Mouse (Mus musculus) right cerebral cortex, postnatal 36 days (tissue): ENCODE results near the gene Phlpp2.

ENCODE experiments used
- DNase-seq, 2 experiments: peaks; one replicate each; pipeline ENCODE4 v3.0.0; 2022; ENCODE audit warnings: low spot score in 2 of 2, mixed read lengths in 1 of 2

Phlpp2 gene

DNA sequence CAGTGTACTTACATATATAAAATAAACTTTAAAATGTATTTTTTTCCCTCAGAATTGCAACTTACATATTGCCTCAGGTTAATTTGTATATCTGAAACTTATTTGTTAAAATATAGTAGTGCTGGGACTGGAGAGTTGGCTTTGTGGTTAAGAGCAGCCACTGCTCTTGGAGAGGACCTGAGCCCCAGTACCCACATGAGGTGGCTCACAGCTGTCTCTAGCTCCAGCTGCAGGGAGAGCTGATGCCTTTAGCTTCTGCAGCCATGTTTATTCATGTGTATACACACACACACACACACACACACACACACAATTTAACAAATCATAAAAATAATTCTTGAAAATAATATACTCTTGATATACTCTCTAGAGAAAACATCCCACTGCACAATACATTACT, 34.0 kb downstream of the Phlpp2 start:
- DNase-seq: no peak

DNA sequence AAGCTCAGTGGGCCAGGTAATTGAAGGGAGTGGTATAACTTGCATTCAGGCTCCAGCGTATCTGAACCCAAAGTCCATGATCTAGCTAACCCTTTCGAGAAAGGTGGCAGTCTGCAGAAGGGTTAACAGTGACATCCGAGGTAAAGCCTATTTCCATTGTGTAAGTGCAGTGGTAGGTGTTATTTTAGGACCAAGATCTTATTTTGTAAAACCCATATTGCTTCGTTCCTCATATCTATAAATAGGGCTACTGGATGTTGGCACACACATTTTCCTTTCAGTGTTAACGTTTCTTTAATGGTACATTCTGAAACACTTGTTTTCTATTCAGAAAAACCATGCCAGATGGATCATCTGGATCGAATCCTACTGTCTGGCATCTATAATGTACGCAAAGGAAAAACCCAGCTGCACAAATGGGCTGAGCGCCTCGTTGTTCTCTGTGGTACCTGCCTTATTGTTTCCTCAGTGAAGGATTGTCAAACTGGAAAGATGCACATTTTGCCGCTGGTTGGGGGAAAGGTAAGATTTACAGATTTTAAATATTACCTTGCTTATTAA, 35.6 kb downstream of the Phlpp2 start:
- peak in 1 of 2 experiments; percentile 22 for DNase-seq

DNA sequence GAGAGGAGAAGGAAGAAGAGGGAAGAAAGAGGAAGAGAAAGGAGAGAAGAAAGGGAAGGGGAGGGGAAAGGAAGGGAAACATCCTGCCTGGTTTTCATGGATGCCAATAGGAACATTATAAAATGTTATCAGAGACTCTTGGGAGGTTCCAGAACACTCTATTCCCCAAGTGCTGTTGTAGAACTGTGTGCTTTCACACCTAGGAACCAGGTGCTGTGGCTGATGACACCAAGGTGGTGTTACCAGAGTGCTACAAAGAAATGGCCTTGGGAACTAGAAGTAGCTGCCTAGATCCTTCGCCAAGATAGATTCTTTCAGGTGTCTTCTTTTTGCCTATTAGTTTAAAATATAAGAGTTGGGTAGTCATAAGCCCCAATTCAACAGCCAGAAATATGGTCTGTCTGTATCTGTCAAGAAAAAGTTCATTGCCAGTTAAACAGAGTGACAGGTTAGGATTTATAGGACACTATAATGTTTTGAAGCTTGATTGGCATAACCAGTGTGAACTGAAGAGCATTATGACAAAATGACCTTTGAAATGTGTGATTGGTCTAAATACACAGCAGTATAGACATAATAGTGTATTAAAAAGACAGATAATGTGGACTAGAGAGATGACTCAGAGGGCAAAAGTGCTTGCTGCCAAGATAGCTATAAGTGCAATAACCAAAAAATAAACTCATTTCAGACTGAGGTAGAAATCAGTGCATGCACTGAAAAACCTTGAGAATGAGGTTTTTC, 36.8 kb downstream of the Phlpp2 start:
- no peak for DNase-seq

DNA sequence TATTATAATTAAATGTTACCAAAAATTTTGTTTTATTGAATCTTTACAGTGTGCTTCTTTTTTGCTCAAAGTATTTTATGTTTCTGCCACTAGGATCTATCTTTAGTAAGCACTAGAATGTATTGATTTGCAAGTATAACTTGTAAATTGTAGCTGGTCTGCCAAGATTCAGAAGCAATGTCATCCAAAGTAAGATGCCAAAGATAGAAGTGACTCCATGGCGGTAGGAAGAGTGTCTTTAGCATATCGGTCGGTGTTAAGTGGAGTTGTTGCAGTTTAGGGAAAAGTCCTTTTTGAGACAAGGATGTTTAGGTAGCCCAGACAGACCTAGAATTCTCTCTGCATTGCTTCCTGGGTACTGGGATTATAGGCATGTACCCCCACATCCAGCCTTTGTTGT, 38.6 kb downstream of the Phlpp2 start:
- no peak for DNase-seq

GRCm38 (mm10) chr8:109907376-109907775, 39.0 kb downstream of the Phlpp2 start:
- no peak for DNase-seq

- peak in 1 of 2 experiments; percentile 28 for DNase-seq
Observed at GRCm38 (mm10) chr8:109917277-109917676, 48.9 kb downstream of the Phlpp2 start.

DNA sequence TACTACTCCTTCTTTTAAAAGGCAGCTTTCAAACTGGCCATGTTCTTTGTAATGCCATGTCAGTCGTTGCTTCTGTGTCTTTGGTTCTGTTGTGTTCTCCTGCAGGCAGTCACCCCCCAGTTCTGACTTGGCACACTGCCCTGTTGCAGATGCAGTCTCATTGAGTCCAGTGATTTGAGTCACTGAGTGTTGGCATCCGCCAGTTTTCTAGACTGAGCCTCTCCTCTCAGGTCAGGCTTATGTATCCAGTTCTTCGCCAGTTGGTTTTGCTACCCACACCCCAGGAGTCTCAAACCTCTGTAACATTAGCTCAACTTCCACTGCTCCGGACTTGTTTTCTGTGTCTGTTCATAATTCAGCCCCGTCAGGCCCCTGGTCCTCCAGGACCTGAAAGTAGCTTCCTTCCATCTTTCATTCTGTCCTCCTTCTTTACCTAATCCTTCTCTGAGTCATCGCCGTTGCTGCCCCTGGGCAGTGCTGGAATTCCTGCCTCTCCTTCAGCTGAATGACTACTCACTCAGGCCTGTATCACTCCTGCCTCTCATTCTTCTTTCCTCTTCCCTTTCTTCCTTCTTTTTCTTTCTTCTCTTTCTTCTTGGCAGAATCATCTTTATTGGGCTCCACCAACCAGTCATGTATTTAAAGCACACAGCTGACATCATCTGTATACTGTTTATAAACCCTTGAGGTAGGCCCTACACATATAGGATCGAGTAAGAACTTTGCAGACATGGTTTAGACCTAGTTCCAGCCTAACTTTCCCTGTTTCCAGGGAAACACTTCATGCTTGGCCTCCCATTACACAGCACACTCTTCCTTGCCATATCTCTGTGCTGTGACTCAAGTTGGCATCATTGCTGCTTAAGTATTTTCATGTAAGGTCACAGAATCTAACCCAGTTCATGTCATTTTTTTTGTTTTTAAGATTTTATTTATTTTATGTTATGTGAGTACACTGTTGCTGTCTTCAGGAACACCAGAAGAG, 52.4 kb downstream of the Phlpp2 start:
- no peak for DNase-seq

DNA sequence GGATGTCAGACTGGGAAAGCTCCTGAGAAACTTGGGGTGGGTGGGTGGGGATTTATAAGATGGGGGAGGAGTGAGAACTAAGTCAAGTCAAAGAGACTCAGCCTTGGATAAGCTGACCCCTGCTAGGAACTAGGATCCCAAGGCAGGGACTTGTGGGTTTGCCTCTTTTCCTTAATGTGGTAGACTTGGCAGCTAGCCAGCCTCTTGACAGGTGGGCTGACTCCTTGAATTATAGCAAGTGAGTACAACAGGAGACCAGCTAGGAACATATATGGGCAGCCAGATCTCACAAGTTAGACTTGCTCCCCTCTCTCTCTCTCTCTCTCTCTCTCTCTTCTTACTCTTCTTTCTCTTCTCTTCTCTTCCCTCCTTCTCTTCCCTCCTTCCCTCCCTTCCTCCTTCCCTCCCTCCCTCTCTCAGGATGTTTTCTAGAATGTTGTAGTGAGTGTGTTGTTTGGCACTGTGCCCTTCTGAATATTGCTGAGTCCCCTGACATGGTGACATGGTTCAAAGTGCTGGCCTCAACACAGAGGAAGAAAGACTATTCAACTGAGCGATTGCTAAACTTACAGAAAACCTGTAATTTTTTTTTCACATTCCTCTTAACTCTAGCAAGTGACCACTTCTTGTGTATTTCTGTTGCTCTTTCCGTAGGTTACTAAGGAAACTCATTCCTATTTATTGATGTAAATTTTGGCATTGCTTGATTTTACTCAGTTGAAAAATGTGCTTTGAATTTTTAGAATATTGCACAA, 73.4 kb downstream of the Phlpp2 start:
- no peak for DNase-seq

- DNase-seq: no peak
Observed at GRCm38 (mm10) chr8:109945153-109945632, 76.9 kb downstream of the Phlpp2 start.

DNA sequence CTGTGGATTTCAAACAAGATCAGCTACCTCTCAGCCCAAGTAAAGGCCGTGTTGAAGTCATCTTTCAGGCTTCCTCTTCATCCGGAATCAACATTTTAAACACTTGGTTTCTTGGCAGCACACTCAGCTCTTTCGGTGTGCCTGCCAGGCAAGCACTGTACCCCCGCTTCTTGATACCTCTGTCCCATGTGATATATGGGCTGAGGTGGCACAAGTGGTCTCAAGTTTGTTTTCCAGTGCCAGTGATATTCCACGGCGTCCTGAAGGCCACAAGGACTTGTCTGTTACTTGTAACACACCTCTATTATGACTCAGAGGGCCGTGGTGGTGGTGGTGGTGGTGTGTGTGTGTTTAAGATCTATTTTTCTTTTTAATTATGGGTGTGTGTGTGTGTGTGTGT, 77.4 kb downstream of the Phlpp2 start:
- no peak for DNase-seq

GRCm38 (mm10) chr8:109946272-109946671, 77.9 kb downstream of the Phlpp2 start:
- no peak for DNase-seq

GRCm38 (mm10) chr8:109947447-109948284, 79.3 kb downstream of the Phlpp2 start:
- peak; percentile 37 to 47 for DNase-seq

DNA sequence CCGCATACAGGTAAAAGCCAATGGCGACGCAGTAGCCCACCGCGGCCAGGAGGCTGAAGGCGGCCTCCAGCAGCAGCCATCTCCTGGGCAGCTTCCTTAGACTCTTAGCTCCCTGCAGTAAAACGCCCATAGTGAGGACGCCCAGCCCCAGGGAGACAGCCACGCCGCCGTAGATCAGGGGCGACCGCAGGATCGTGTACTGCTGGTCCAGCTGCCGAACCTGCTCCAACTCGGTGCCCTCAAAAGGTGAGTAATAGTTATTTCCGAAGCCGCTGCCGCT, 79.9 kb downstream of the Phlpp2 start:
- no peak for DNase-seq

GRCm38 (mm10) chr8:109952171-109952570, 83.8 kb downstream of the Phlpp2 start:
- peak; percentile 64 to 74 for DNase-seq

DNA sequence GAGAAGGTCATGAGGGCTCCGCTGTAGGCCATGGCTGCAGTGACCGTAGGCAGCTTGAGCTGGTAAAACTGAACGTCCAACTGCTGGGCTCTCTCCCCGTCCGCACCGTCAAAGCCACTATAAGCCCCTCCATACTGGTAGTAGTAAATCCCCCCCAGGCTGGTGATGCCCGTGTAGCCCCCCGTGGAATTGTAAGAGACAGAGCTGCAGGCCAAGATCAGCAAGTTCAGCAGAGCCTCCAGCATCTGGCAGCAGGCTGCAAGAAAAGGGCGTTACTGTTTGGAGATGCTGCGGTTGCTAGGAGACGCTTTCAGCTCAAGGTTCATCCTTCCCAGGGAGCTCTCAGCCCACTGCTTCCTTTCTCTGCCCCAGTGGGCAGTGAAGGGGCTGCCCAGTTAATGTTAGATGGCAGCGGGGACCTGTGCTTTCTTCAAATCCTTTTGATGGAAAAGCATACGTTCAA, 86.2 kb downstream of the Phlpp2 start:
- peak; percentile 39 to 48 for DNase-seq

DNA sequence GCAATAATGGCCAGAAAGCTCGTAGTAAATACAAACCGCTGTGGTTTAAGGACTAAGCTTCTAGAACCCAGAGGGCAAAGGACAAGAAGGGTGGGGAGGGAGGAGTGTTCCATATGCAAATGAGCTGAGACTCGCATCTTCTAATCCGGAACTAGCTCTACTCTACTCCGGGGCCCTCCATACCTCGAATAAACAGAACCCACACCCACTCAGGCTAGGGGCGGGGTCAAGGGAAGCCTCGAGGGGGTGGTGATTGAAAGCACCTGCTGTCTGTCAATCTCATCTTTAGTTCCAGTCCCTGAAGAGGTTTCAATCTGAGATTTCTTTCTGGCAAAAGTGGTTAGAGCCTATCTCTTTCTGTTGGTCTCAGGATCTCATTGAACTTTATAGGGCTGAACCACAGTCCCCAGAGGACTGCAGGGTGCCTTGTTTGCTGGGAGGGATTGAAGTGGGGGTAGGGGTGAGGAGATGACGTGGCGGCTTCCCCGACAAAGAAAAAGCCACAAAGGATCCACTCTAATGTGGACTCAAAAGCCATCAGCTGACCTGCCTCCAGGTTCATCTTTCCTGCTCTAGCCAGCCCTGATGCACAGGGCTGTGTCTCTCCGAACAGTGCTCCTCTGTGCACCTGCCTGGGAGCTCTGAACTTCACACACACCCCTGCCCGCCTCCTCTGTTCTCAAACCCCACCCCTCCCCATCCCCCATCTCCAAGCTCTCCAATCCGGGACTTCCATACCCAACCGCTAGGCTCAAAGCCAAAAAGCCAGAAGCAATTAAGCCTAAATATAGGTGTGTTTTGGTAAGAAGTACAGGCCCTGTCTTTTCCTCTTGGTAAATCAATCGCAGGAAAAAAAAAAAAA, 89.1 kb downstream of the Phlpp2 start:
- no peak for DNase-seq

DNA sequence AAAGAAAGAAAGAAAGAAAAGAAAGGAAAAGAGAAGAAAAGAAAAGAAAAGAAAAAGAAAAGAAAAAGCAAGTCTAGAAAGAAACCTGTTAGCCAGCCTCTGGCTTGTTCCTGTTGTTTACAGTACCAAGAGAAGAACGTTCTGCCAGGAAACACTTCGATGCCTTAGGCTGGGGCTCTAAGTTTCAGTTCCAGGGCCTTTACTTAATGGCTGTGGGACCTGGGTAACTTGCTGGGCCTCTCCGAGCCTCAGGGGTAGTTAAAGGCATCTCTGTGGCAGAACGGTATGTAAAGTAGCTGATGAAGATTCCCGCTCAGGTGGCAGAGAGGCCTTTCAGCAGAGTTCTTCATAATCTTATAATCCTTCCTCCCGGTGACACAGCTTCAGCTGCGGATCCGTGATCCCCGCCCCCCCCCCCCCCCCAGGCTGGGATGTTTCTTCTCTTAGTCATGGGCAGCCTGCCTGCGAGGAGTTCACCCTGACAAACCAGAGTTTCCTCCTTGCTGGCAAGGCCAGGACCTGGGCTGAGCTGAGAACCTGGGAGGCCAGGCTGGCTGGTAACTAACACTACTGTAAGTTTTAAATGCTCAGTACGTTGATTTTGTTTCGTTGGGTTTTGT, 89.8 kb downstream of the Phlpp2 start:
- no peak for DNase-seq

DNA sequence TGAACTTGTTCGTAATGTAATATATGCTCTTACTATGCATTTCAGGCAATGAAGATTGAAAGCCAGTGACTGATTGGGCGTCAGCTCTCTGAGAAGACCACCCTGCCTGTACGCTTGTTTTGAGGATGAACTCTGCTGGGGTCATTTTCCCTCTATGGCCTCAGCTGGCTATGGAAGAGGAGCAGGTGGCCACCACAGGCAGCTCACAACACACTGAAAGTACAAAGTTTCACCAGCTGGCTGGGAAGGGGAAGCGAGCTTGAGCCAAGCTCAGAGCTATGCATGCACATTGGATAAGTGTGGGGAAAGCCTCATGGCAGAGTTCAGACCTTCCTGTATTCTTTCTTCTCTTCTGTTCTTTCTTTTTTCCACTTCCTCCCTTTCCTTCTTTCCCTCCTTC, 90.8 kb downstream of the Phlpp2 start:
- no peak for DNase-seq

DNA sequence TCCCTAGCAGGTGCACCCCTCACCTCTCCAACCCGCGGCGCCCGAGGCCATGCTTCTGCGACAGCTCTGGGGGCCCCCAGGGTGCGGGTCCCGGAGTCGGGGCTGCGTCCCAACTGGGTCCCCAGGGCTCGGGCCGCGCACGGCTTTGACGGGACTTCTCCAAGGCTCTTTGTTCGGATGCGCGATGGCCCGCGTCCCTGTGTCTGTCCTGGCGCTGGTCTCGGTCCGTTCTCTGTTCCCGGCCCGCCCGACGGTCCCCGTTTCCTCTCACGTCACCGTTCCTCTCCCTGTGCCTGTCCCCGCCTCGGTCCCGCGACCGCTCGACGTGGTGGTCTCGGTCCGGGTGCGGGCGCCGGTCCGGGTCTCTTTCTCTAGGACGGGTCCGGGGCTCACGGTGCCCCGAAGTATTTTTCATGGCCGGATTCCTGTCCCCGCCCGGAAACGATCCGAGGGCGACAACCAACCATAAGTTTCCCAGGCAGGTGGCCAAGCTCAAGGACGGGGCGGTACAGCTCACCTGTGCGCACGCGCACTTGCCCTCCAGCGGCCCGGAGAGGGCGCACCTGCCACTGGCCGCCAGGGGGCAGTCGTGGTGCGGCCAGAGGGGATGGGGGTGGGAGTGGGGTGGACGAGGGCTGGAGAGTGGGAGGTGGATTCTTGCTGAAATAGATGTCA, 93.5 kb downstream of the Phlpp2 start, which contains the start of gene Marveld3:
Gene Marveld3, minus strand, starts transcription at position 511 of the 675 bp plus-strand sequence.
- DNase-seq: no peak
